Mouse (Mus musculus): ENCODE measurements around the gene Cytl1. TPM values are rescaled to one million over a fixed set of nuclear protein-coding genes. Genes with fewer than 3 reads are reported as not detected.

Cytl1 gene
- under 1 TPM; 0.37 to 0.81 TPM for total RNA-seq (2021)

DNA sequence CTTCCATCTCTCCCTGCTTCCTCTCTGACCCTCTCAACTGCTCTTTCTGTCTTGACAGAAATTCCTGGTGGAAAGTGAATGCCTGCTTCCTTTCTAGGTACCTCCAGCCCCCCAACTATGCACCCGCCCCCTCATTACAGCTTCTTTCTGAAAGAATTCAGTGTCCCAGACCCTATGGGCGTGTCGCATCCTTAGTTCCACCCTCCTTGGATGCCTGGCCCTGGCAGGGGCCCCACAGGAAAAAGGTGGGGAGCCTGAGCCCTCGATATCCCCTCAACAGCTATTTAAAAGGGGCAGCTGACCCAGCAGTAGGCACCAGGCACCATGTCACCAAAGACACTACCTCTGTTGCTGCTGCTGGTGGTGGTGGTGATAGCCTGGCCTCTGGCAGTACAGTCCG, at the start of gene Cytl1:
TSS of gene Cytl1 (plus strand) at position 296 of the 400 bp plus-strand sequence.
- no peak for DNase-seq

DNA sequence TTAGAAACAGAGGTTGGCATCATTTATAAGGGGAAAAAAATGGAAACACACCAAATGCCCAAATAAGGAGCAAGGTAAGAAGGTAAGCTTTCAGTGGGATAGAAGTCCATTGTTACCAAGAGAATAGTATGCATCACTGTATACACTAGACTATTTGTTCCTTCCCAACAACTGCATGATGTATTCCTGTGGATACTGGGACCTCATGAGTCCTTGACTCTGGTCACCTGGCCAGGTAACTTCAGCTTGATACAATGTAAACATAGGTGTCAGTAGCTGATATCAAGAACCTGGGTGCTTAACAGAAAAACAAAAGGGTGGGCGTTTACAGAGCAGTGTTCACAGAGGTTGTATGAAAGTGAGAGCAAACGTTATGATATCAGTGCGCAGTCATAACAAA, 42.6 kb upstream of the Cytl1 start:
- DNase-seq: no peak

DNA sequence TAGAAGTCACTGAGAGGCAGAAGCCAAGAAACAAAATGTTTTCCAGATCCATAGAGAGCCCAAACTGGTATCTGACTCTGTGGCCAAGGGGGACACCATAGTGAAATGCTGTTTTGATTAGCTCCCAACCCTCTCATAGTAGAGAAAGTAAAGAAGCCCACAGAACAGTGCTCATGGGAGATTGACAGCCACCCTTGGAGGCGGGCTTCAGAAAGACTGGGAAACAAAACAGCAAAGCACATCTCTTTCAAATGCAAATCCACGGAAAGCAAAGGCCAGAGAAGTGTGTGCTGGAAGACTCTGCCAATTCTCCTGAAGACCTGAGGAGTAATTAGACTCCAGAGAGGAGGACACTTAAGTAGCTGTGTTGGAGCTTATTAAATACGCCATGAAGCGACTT, 39.5 kb upstream of the Cytl1 start:
- DNase-seq: no peak

DNA sequence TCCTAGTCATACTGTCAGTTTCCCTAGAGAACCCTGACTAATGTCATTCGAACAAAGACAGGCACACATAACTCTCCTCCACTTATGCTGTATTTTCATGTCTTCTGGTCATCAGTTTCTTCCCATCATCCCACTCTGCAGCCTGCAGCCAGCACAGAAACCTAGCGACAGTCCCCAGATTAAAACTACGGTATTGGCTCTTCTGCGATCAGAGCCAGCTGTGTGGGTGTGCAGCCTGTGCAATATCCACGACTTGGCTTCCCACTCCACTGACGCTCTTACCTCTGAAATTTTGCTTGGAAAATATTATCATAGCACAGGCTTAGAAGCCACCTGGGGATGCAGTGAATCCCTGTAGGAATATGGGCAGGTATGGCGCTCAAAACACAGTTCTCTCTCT, 38.0 kb upstream of the Cytl1 start:
- peak; percentile 41 to 51 for DNase-seq

DNA sequence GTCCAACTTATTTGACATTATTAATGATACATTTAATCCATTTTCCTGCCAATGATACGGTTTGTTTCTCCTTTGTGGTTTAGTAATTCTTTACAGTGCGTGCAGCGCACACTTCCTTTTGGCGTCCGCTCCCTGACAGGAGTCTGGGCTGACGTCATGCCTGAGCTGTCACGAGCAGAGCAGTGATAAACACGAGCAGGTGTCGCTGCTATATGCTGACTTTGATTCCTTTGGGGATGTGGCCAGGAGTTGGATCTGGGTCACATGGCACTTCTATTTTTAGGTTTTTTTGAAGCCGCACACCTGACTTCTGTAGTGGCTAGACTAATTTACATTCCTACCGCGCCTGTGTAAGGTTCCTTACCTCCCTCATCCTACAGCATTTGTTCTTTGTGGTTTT, 35.6 kb upstream of the Cytl1 start:
- no peak for DNase-seq

DNA sequence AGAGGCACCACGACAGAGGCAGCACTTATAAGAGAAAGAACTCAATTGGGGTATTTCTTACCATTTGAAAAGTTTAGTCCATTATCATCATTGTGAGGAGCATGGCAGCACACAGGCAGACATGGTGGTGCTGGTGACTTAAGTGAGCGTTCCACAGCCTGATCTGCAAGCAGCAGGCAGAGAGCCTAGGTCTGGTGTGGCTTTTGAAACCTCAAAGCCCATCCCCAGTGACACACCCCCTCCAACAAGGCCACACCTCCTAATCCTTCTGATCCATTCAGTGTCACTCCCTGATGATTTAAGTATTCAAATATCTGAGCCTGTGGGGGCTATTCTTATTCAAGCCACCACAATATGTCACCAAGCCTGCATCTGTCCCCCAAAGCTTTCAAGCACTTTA, 30.4 kb upstream of the Cytl1 start:
- no peak for DNase-seq

DNA sequence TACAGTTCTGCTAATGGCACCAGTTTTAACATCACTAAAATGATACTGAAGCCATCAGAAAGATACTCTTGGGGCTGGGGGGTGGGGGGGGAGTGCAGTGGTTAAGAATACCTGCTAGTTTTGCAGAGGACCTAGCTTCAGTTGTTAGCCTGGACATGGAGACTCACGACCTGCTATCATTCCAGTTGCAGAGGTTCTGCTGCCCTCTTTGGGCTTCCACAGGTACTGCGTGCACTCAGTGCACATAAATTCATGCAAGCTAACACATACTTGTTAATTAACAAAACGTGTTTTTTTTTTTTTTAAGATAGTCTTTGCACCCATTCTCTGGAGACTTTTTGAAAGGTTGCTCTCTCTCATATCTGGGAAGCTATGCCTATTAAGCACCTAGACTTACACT, 27.2 kb upstream of the Cytl1 start:
- DNase-seq: no peak

DNA sequence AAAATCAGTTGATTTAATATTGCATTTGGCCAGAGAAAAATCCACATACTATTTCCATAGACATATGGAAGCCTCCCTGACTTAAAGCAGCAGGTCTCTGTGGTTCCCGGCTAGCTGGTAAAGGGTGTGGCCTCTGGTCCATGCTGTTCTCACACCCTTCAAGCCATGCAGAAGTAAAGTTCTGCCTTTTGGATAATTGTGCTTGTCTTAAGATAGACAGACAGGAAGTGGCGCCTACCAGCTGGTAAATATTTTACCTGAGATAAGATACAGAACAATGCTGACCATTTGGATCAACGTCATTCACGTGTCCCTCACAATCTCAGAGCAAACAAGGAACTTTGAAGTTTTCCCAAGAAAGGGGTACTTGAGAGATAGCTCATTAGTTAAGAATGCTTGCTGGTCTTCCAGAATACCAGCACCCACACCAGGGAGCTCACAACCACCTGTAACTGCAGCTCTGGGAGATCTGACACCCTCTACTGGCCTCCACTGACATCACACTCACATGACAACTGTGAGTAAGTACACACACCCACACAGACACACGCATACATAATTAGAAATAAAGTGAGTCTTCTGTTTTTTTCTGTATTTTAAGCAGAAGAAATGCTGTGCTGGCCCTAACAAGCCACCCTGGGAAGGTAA, 25.9 kb upstream of the Cytl1 start:
- DNase-seq: no peak

DNA sequence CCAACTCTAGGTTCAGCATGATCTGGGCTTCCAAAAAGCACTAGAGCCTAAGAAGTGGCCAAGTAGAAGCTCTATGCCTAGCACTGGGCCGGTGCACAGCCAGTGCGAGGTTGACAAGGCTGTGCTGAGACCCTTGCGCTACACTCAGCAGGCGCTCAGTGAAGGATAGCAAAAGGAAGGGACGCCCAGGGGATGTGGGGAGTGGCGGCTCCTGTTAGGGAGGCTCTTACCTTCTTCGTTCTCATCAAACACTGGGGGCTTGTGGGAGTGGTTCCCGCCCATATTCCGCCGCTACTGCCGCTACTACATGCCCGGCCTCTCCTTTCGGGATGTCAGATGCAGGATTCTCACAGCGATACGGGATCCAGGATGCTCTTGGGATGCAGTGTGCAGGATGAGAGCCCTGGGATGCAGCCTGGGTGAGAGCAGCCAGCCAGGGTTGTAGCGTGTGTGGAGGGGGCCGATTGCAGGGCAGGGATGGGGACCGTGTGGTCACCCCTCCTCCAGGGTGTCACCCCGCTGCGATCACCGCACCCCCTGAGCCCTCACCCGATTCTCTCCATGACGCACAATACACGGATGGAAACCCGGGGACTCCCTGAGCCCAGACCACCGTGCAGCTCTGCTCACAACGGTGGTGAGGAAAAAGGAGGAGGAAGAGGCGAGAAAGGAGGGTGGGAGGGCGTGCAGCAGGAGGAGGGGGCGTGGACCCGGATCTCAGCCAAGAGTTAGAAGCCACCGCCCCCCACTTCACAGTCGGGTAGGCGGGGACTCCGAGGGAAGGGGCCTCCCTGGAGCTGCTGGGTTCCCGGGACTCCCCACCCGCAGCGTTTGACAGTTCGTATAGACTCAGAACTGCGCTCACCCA, 18.6 kb upstream of the Cytl1 start, which contains the start of gene Stk32b:
TSS of gene Stk32b (minus strand) at position 667 of the 868 bp plus-strand sequence.
- peak; percentile 36 for DNase-seq

DNA sequence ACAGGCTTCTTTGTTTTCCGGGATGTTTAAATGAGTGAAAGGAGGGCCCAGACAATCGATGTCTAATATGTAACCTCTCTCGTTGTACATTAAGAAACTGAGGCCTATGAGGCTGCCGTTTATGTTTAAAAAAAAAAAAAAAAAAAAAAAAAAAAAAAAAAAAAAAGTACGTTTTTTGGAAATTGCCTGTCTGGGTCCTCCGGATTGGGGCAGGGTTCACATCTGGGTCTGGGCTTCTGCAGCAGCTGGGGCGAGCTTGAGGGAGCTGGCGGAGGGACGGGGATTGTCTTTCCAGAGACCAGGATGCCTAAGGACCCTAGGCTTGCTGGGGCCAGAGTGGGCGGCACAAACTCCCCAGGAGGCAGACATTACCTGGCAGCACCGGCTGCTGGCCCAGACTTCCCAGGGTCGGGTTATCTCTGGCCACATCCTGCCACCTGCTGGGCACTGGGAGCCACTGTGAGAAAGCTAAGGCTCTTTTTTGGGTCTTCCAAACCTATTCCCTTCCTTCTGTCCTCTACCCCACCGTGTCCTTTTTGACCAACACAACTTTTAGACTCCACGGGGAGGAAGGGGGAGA, 17.8 kb upstream of the Cytl1 start:
- peak; percentile 44 to 49 for DNase-seq

DNA sequence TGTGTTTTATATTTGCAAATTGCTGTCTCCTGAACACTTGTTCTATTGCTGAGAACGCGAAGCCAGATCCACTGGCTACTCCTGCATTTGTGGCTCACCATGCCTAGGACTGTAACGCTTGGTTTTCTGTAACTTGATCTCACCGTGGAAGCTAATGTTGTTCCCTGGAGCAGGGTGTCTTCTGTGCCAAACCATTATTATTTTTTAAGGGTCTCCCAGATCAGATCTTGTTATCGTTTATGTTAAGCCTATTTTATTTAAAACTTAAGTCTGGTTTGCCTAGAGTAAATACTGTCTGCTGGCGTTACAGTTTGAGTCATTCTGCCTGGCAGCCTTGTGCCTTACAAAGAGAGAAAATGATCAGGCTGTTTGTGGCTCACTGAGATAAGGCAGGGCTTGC, 14.6 kb upstream of the Cytl1 start:
- no peak for DNase-seq

DNA sequence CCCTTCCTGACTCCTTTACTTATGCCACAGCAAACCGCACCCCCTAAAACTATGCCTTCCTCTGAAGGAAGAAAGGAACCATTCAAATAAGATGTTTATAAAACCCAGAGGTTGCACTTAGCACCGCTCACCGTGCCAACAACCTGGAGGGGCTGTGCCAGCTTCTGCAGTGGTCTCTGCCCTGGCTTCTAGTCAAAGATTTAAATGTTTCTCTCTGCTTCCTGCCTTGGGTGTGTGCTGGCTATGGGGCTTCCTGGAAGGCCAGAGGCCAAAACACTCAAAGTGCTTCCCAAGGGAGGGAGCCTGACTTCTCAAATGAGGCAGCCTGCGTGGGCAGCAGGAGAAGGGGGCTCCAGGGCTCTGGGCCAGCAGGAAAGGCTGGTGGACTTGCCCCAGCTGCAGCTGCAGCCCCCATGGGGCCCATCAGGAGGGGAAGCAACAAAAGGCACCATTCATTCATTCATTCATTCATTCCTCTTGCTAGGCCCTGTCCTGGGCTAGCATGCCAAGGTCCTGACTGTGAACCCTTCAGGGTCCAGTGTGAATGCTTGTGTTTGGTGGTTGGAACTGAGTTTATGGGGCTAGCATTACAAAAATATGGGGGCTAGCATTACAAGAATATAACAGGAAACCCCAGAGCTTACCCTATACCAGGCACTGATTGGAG, 10.0 kb upstream of the Cytl1 start:
- no peak for DNase-seq

DNA sequence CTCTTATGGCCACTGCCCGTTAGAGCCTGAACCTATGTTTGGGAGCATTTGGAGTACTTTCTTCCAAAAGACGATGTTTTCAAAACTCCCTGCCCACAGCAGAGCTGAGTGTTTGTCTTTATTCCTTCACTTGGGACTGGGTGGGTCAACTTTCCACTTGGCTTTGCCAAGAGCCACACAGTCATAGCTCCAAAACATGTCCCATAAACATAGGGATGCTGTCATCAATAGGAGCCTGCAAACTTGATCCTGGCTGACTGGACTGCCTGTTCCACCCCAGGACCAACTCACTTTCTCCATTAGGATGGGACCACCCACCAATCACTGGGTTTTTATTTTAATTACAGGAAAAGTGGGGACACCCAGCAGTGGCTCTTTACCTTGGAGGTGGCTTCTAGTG, 4.5 kb upstream of the Cytl1 start:
- DNase-seq: no peak

DNA sequence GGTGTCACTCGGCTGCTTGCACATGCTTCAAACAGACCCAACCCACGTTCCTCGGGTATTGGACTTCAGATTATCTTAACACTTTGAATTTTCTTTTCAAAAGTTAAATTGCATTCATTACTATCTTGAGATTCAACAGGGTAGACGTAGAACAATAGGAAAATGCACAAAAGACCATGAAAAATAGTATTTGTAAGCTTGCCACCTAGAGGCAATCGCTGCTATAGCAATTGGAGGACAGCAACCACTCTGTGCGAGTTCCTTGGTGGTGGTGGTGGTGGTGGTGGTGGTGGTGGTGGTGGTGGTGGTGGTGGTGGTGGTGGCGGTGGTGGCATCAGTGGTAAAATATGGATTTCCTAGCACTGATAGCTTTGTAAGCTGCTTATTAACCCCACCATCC, 894 bp downstream of the Cytl1 start:
- no peak for DNase-seq

DNA sequence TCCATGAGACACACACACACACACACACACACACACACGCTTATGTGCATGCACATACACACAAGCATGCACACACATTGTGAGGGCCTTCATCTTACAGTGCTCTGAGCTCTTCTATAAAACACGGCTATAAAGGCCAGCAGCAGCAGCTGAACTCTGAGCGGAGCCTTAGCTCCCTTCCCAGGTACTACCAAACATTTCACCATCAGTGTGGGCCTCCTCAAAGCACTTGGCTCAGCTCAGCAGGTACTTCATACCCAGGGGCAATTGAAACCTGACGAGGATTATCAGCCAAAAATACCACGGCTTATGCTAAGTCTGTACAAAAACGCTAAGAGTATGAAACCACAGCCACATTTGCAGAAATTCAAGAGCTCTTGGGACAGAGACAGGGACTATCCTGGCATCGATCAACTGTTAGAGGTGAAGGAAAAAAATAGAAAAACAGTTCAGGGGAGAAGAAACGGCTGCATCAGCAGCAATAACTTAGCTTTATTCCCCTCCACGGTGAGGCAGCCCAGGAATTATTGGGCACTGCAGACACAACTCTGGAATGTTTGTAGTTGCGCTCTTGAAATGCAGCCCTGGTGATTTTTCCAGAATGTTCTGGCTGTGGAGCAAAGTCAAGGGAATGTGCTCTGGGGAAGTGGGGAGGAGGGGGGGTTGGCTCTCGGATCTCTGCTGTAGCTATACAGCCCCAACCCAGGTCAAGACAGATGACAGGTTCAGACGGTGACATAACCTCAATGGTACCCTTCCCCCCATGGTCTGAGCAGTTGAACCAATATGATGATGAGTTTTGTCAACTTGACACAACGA, 8.8 kb downstream of the Cytl1 start:
- DNase-seq: no peak

DNA sequence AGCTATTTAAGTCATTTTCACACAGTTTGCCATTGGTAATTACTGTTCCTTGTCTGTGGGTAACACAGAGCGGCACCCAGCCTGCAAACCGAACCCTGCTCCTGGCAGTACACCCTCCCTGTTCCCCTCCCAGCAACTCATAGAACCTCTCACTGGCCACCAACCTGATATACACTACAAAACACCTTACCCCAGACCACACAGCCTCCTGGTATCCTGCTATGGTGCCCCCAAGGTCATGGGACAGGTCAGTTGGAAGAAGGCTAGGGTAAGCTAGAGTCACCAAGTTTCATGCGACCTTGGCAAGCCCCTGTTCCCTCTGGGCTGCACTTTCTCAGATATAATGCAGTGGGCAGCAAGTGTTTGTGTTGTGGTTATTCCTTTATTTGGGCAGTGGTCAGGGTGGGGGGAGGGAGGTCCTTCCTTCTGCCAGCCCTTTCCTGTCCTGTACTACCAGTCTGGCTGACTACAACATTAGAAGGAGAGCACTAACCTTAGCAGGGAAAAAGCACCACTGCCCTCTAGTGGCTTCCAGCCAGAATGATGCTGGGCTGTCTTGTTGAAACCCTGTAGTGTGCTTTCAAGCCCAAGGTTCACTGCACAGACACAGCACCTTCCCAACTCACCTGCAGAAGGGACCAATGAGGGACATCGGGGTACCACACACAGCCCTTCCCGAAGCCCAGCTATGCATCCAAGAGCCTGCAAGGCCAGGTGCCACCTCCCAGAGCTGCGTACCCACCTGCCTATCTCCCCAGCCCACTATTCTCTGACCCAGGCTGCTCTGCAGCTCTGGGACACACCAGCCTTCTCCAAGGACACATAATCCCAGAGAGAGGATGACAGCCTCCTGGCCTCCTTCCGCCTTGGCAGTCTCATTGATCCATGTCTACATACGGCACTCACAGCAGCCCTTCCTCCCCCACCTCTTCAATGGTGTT, 17.0 kb downstream of the Cytl1 start:
- DNase-seq: peak; percentile 53 to 76

DNA sequence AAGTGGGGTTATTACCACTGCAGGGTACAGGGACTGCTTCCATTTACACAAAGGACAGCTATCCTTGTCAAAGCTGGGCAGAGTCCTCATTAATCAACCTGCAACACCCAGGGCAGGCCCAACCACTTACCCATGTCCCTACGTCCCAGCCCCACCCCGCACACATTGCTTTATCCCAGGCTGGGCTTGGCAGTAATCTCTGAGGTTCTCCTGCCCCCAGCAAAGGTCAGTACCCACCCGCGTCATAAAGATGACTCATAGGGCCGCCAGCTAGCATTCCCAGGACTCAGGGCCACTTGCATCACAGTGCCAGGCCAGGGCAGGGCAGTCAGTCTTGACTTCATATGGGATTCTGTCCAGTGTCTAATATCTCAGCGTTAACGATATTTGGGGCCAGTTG, 18.0 kb downstream of the Cytl1 start:
- no peak for DNase-seq

DNA sequence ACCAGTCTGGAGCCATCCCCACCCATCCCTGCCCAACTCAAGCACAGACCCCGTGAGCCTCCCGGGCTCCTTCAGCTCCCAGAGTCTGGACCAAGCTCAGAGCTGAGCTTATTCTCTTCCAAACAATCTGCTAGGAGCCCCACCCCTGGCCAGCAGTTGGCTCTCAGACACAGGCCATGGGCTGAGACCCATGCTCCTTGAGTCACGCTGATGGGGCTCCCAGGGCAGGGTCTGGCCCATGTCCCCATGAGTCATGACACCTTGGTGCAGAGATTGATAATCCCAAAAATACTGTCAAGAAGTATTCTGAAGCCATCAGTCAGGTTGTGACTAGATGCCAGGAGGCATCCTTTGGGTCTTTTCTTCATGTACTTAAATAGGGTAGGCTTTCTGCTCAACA, 26.7 kb downstream of the Cytl1 start:
- DNase-seq: no peak

DNA sequence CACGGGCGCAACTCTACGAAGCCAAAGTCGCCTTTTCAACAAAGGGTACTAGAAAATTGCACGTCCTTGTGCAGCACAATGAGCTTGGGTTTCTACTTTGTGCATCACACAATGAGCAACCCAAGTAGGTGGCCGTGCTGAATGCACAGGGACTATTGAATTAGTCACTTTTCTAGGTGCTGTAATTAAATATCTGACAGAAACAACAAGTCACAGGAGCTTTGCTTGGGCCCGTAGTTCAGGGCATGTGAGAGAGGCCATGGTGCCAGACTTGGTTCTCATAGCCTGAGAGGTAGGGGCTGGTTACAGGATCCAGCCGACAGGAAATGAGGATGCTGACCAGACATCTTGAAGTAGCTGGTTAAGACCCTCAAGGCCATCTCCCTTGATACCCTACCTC, 30.5 kb downstream of the Cytl1 start:
- no peak for DNase-seq

DNA sequence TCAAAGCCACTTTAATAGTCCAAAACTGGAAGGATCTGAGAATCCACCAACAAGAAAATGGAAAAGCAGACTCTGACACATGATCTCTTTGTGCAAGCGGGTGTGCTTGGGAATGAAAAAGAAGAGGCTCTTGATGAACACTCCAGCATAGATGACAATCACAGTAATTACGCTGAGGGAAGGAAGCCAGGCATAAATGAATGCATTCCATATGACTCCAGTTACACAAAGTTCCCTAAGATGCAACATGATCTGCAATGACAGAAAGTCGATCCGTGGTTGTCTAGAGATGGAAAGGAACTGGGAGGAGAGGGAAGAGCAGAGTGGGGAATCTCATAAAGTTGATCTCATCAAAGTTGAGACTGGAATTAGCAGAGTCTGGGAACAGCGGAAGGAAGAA, 31.9 kb downstream of the Cytl1 start:
- DNase-seq: no peak

DNA sequence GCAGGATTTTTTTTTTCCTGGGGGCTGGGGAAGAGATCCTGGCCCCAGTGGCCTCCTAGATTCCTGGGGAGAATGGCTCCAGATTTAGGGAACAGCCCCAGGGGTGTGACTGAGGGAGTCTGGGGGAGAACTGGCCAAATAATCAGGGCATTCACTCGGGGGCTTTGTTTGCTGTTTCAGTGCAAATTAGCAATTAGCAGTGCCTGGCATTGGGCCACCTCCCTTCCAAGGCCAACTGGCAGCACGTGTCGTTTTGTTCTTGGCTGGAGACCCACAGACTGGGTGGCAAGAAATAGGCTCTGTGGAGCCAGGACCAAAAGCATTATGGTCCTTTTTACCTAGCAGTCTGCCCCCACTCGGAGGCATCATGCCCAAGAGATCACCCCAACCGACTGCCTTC, 33.7 kb downstream of the Cytl1 start:
- DNase-seq: peak; percentile 85 to 88
